Mouse (Mus musculus) liver, embryonic 14.5 days (tissue): ENCODE measurements around the gene Prnp.

Experiments
- CTCF ChIP-seq: IDR thresholded peaks from 2 replicates; pipeline ENCODE4 v1.5.1; 2016; ENCODE audit warnings: antibody characterized with exemption, low read depth, control low read depth
- EP300 ChIP-seq: IDR thresholded peaks from 2 replicates; pipeline ENCODE4 v1.6.1; 2016; ENCODE audit warnings: antibody characterized with exemption, low read depth

DNA sequence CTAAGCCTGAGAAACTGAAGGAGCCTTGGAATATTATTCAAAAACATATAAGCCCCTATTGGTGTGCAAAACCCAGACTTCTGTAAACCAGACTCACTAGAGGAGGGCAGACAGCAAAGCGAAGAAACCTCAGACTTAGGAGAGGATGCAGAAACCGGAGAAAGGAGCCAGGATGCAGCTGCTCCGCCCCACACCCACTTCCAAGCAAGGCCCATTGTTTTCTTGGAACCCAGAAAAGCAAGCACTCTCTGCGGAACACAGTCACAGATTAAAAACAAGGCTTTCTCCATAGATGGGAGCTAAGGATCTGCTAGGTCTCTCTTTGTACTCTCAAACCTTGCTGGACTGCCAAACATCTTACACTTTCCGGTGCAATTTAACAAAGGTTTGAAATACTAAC is 17.2 kb upstream of the Prnp start:
- no peak for TF ChIP-seq CTCF
- no peak for TF ChIP-seq EP300
